8 mouse cellular contexts compared by ENCODE assay signal in genomic region chrX:94865531-94866502, GRCm38 (mm10).
DNase-seq lines count a peak whose midpoint lies in the region; ATAC-seq and TF ChIP-seq lines count a peak whose summit lies in the region.

No protein-coding gene starts in this region.

- no peak overlapping the region for H3K27ac ChIP-seq in cortical plate, adult 2 months (ENCODE audit: insufficient read depth, low read length)

- peak; percentile 100 for ATAC-seq in activated CD4-positive, CD25-positive, alpha-beta regulatory T cell, adult 4 months
- peak; percentile 98 for ATAC-seq in megakaryocyte progenitor cell, adult 5-6 weeks (replicated peaks; ENCODE audit: poor library complexity)

- no peaks in the 10 kb centered on the region for H3K4me1 ChIP-seq in cortical plate, adult 2 months (ENCODE audit: control insufficient read depth, insufficient read depth, low read length)

- peak; percentile 79 for TF ChIP-seq CTCF in cortical plate, adult 2 months (IDR thresholded peaks at IDR 0.05; ENCODE audit: extremely low read depth, insufficient read depth, low read length)

- TF ChIP-seq POLR2A in cortical plate, adult 2 months (IDR thresholded peaks at IDR 0.05; ENCODE audit: extremely low read depth, insufficient read depth, low read length), result no peak

- peak overlapping the region; percentile 6; the same call in 1 of the 2 replicates for H3K4me3 ChIP-seq in cortical plate, adult 2 months (ENCODE audit: insufficient read depth, low read length)

- peak; percentile 80 to 82 for DNase-seq in gastrocnemius, adult 8-10 months (ENCODE audit: low spot score in 2 of 2)
- peak; percentile 41 for DNase-seq in hindlimb bud, embryonic 11.5 days (ENCODE audit: extremely low spot score, low read depth, low spot score)
- DNase-seq in left cerebral cortex, adult 8-10 months (ENCODE audit: low spot score in 2 of 2), result peak; percentile 76 to 82
- peak; percentile 87 for DNase-seq in right cerebral cortex, postnatal 14 days
- DNase-seq in urinary bladder, postnatal 36 days (ENCODE audit: low spot score in 2 of 2), result peak; percentile 84 to 86
